Mouse (Mus musculus): ENCODE data around the gene Frmpd2.

The Frmpd2 gene

GRCm38 (mm10) chr14:33508660-33509059 is 37.2 kb downstream of the Frmpd2 start:
- DNase-seq (ENCODE audit: low spot score in 2 of 2) = no peak

GRCm38 (mm10) chr14:33513877-33514276 is 42.4 kb downstream of the Frmpd2 start:
- DNase-seq (ENCODE audit: low spot score in 2 of 2) = no peak

- DNase-seq (ENCODE audit: low spot score in 2 of 2) = no peak
Measured at GRCm38 (mm10) chr14:33514756-33515285, 43.3 kb downstream of the Frmpd2 start.

- DNase-seq (ENCODE audit: low spot score in 2 of 2) = peak; percentile 83 to 84
Measured at GRCm38 (mm10) chr14:33521538-33521937, 50.0 kb downstream of the Frmpd2 start.

- DNase-seq (ENCODE audit: low spot score in 2 of 2) = peak in 1 of 2 experiments; percentile 57
Measured at GRCm38 (mm10) chr14:33525272-33525983, 53.9 kb downstream of the Frmpd2 start.

GRCm38 (mm10) chr14:33526621-33527020 is 55.1 kb downstream of the Frmpd2 start:
- DNase-seq (ENCODE audit: low spot score in 2 of 2) = no peak

GRCm38 (mm10) chr14:33527938-33528337 is 56.4 kb downstream of the Frmpd2 start:
- no peak for DNase-seq (ENCODE audit: low spot score in 2 of 2)

GRCm38 (mm10) chr14:33531331-33531912 is 59.9 kb downstream of the Frmpd2 start:
- DNase-seq (ENCODE audit: low spot score in 2 of 2) = peak in 1 of 2 experiments; percentile 51

- peak in 1 of 2 experiments; percentile 51 for DNase-seq (ENCODE audit: low spot score in 2 of 2)
Measured at GRCm38 (mm10) chr14:33532792-33533191, 61.3 kb downstream of the Frmpd2 start.

GRCm38 (mm10) chr14:33533516-33533915 is 62.0 kb downstream of the Frmpd2 start:
- no peak for DNase-seq (ENCODE audit: low spot score in 2 of 2)

GRCm38 (mm10) chr14:33535317-33535716 is 63.8 kb downstream of the Frmpd2 start:
- DNase-seq (ENCODE audit: low spot score in 2 of 2) = no peak

- DNase-seq (ENCODE audit: low spot score in 2 of 2) = no peak
Measured at GRCm38 (mm10) chr14:33539559-33540167, 68.2 kb downstream of the Frmpd2 start.

- DNase-seq (ENCODE audit: low spot score in 2 of 2) = peak in 1 of 2 experiments; percentile 51
Measured at GRCm38 (mm10) chr14:33545565-33546143, 74.2 kb downstream of the Frmpd2 start.

GRCm38 (mm10) chr14:33548650-33549049 is 77.2 kb downstream of the Frmpd2 start:
- no peak for DNase-seq (ENCODE audit: low spot score in 2 of 2)

GRCm38 (mm10) chr14:33549856-33550255 is 78.4 kb downstream of the Frmpd2 start:
- no peak for DNase-seq (ENCODE audit: low spot score in 2 of 2)

GRCm38 (mm10) chr14:33570737-33571136 is 99.2 kb downstream of the Frmpd2 start:
- DNase-seq (ENCODE audit: low spot score in 2 of 2) = no peak

- no peak for DNase-seq (ENCODE audit: low spot score in 2 of 2)
Measured at GRCm38 (mm10) chr14:33573643-33574042, 102.1 kb downstream of the Frmpd2 start.

GRCm38 (mm10) chr14:33579771-33580484 is 108.4 kb downstream of the Frmpd2 start:
- DNase-seq (ENCODE audit: low spot score in 2 of 2) = peak in 1 of 2 experiments; percentile 47

- DNase-seq (ENCODE audit: low spot score in 2 of 2) = no peak
Measured at GRCm38 (mm10) chr14:33588951-33589350, 117.5 kb downstream of the Frmpd2 start, which contains the start of gene Ptpn20. Ptpn20 (plus strand) TSS chr14:33589207.

GRCm38 (mm10) chr14:33598376-33599130 is 127.1 kb downstream of the Frmpd2 start:
- no peak for DNase-seq (ENCODE audit: low spot score in 2 of 2)

GRCm38 (mm10) chr14:33607431-33607830 is 135.9 kb downstream of the Frmpd2 start:
- no peak for DNase-seq (ENCODE audit: low spot score in 2 of 2)
